Mouse (Mus musculus) cerebellum, adult 2 months (tissue): ENCODE measurements at regions not wholly inside any gene's neighbourhood (a gene's known extent, or its start where the extent isn't known, plus 50 kb on each side); places are given as distances from the start of the nearest gene placed in this dataset.

Experiments
- CTCF ChIP-seq: fragments of 200-500 bp; IDR thresholded peaks from 2 replicates; pipeline ENCODE4 v1.5.1; 2011; ENCODE audit warnings: low read depth, mild to moderate bottlenecking, control low read depth, low read length, moderate library complexity, borderline replicate concordance; ENCODE audit not compliant: insufficient read depth
- POLR2A ChIP-seq: fragments of 200-500 bp; IDR thresholded peaks from 2 replicates; pipeline ENCODE4 v1.6.1; 2011; ENCODE audit warnings: low read length, control low read depth, borderline replicate concordance; ENCODE audit not compliant: insufficient read depth

- no peak for TF ChIP-seq CTCF
- TF ChIP-seq POLR2A, result no peak
Observed at GRCm38 (mm10) chr19:44669535-44669958, 86.3 kb upstream of the Pax2 start.
